Mouse (Mus musculus) cerebellum, adult 2 months (tissue): ENCODE results near the gene H2al2c. TPM values are rescaled to one million over a fixed set of nuclear protein-coding genes. Genes with fewer than 3 reads are reported as not detected.
"Not testable (repeated sequence)": the region's sequence is repeated elsewhere in the genome, so short reads cannot be mapped to it uniquely, and the experiment has no call there.

Source experiments
- DNase-seq, 2 experiments: peaks; one replicate each; pipeline ENCODE4 v3.0.0; 2021
- H3K27ac ChIP-seq: fragments of 200-500 bp; 2 replicates; pipeline ENCODE4 v1.5.1; 2012; ENCODE audit warnings: low read length, control low read depth, inconsistent platforms; ENCODE audit not compliant: insufficient read depth
- H3K27me3 ChIP-seq: fragments of 200-500 bp; 2 replicates; pipeline ENCODE4 v1.6.1; 2012; ENCODE audit warnings: inconsistent platforms, mild to moderate bottlenecking, low read length, moderate library complexity; ENCODE audit not compliant: control insufficient read depth, insufficient read depth
- H3K4me1 ChIP-seq: fragments of 200-500 bp; 2 replicates; pipeline ENCODE4 v1.6.1; 2011; ENCODE audit warnings: low read length; ENCODE audit not compliant: control insufficient read depth, insufficient read depth
- H3K4me3 ChIP-seq: fragments of 200-500 bp; replicated peaks from 2 replicates; pipeline ENCODE3; 2011; ENCODE audit warnings: mild to moderate bottlenecking, low read depth, low read length, control low read depth; ENCODE audit not compliant: insufficient read depth
- WGBS: fragments of 180-500 bp; shearing (Covaris S2); methylation state at CpG from one replicate; pipeline ENCODE4 v1.1.7; 2018; 5-methylcytosine and 5-hydroxymethylcytosine counted together
- polyA plus RNA-seq: library from polyadenylated mRNA; depleted of rRNA; stranded (reverse); fragments of >200 nt; gene quantifications from 2 replicates; pipeline ENCODE4 v1.2.3, GENCODE M21; 2012; rRNA removed

The H2al2c gene
- not detected in 2 replicates for polyA plus RNA-seq

- H3K27me3 ChIP-seq, H3K27ac ChIP-seq, H3K4me3 ChIP-seq, DNase-seq, H3K4me1 ChIP-seq: not testable (repeated sequence)
- no CpG with 5 or more reads among the region's 4 CpGs for WGBS
Measured at GRCm38 (mm10) chrY:2598799-2599198, at the start of gene H2al2c. Gene H2al2c, plus strand, starts transcription at chrY:2599099.

Other genes with a start within 250 kb of the H2al2c start
- not detected in 2 replicates for gene Sry, start 64.6 kb downstream of the H2al2c start, polyA plus RNA-seq
- not detected in 2 replicates for gene H2al2b, start 121.6 kb downstream of the H2al2c start, polyA plus RNA-seq
- not detected in 2 replicates for gene Gm4064, start 197.1 kb downstream of the H2al2c start, polyA plus RNA-seq
- not detected in 2 replicates for gene Rbmy, start 231.6 kb downstream of the H2al2c start, polyA plus RNA-seq
- not detected in 2 replicates for gene Gm10256, start 231.6 kb downstream of the H2al2c start, polyA plus RNA-seq